Mouse (Mus musculus) forebrain, embryonic 15.5 days (tissue): Measurements from ENCODE around the gene 1500011B03Rik. TPM values are rescaled to one million over a fixed set of nuclear protein-coding genes. Genes with fewer than 3 reads are reported as not detected.
A peak's percentile ranks its signal among the peaks of the same experiment; 100 is the strongest.

Source experiments
- ATAC-seq: fragments of 200-750 bp; cut with Nextera tagmentation; replicated peaks from 2 replicates; pipeline ENCODE4 v1.8.0; 2017; ENCODE audit warnings: mild to moderate bottlenecking, moderate TSS enrichment, moderate library complexity
- H3K27ac ChIP-seq: fragments of 300-500 bp; sonication (generic); replicated peaks from 2 replicates; pipeline ENCODE4 v1.5.1; 2015; ENCODE audit warnings: mild to moderate bottlenecking, inconsistent platforms
- H3K27me3 ChIP-seq: fragments of 300-500 bp; sonication (generic); 2 replicates; pipeline ENCODE4 v1.6.1; 2015; ENCODE audit warnings: inconsistent platforms
- H3K36me3 ChIP-seq: fragments of 300-500 bp; sonication (generic); 2 replicates; pipeline ENCODE4 v1.6.1; 2015; ENCODE audit warnings: mild to moderate bottlenecking, inconsistent platforms
- H3K4me1 ChIP-seq: fragments of 300-500 bp; sonication (generic); 2 replicates; pipeline ENCODE4 v1.6.1; 2015; ENCODE audit warnings: inconsistent platforms
- H3K4me2 ChIP-seq: fragments of 300-500 bp; sonication (generic); replicated peaks from 2 replicates; pipeline ENCODE4 v1.6.1; 2015; ENCODE audit warnings: mild to moderate bottlenecking, inconsistent platforms
- H3K4me3 ChIP-seq: fragments of 300-500 bp; sonication (generic); 2 replicates; pipeline ENCODE4 v1.5.1; 2015; ENCODE audit warnings: mild to moderate bottlenecking, inconsistent platforms
- H3K9ac ChIP-seq: fragments of 300-500 bp; sonication (generic); replicated peaks from 2 replicates; pipeline ENCODE4 v1.6.1; 2015; ENCODE audit warnings: mild to moderate bottlenecking, inconsistent platforms
- H3K9me3 ChIP-seq: fragments of 300-500 bp; sonication (generic); 2 replicates; pipeline ENCODE4 v1.6.1; 2016; ENCODE audit warnings: inconsistent platforms
- WGBS: fragments of 180-500 bp; shearing (Covaris S2); methylation state at CpG from one replicate; pipeline ENCODE4 v1.1.7; 2015; ENCODE audit warnings: mixed read lengths; 5-methylcytosine and 5-hydroxymethylcytosine counted together
- polyA plus RNA-seq: library from polyadenylated mRNA; unstranded; fragments of >200 nt; fragmentation: Nextera tagmentation; extraction: Ambion mirVana; gene quantifications from 2 replicates; pipeline ENCODE4 v1.2.1, GENCODE M21; 2015

Gene 1500011B03Rik
- polyA plus RNA-seq, 1 experiment from 2014 or later: 218 TPM

DNA sequence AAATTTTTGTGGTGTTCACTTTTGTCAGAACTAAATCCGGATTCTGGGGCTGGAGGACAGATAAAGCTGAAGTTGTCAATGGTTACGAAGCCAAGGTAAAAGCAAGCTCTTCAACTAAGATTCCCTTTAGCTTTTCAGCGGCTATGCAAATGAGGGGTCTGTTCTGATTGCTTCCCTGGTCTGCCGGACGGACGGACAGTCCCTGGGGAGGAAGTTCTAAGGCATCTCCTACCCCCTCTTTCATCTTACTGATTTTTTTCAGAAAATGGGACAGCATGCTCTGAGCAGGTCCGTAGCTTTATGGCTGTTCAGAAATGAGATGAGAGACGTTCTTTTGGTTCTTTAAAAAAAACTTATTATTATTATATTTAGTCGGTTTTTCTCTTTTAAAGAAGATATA, 27.6 kb downstream of the 1500011B03Rik start:
- H3K4me3 ChIP-seq: no peak overlapping the region
- no peak overlapping the region; the same call in 1 of the 2 replicates for H3K27ac ChIP-seq
- H3K9me3 ChIP-seq: no peaks in the 10 kb centered on the region
- no peaks in the 10 kb centered on the region for H3K27me3 ChIP-seq
- peaks cover 23% of the 10 kb centered on the region for H3K4me1 ChIP-seq
- peaks cover 62% of the 10 kb centered on the region for H3K36me3 ChIP-seq
- WGBS: 63% methylated on average over 9 of the region's 9 CpGs
- H3K9ac ChIP-seq: 0 out of 2 replicates have a peak overlapping the region, but pooled peaks have one; percentile 3
- H3K4me2 ChIP-seq: no peak overlapping the region; the same call in 1 of the 2 replicates
- no peak for ATAC-seq

DNA sequence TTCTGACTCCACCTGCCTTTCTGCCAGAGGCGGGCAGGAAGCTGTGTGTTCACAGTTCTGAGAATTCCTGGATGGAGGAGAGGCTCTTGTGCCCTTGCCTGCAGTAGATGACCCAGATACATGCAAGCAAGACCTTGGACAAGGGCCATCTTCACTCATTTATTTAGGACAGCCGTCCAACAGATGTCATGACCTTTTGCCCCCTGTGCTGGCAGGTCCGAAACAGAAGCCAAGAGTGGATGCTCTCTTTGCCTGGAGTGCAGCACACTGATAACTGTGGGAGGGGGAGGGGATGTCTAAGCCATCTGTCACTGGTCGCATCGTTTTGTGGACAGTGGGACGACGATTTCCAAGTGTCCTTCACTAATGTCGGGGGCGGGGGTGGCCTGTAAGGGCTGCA, 28.0 kb downstream of the 1500011B03Rik start:
- no peaks in the 10 kb centered on the region for H3K27me3 ChIP-seq
- H3K4me3 ChIP-seq: no peak overlapping the region
- ATAC-seq: no peak
- no peaks in the 10 kb centered on the region for H3K9me3 ChIP-seq
- no peak overlapping the region for H3K4me2 ChIP-seq
- H3K9ac ChIP-seq: 0 out of 2 replicates have a peak overlapping the region, but pooled peaks have one; percentile 3
- H3K36me3 ChIP-seq: peaks cover 60% of the 10 kb centered on the region
- no peak overlapping the region; the same call in 1 of the 2 replicates for H3K27ac ChIP-seq
- WGBS: 72% methylated on average over 9 of the region's 9 CpGs
- peaks cover 23% of the 10 kb centered on the region for H3K4me1 ChIP-seq

DNA sequence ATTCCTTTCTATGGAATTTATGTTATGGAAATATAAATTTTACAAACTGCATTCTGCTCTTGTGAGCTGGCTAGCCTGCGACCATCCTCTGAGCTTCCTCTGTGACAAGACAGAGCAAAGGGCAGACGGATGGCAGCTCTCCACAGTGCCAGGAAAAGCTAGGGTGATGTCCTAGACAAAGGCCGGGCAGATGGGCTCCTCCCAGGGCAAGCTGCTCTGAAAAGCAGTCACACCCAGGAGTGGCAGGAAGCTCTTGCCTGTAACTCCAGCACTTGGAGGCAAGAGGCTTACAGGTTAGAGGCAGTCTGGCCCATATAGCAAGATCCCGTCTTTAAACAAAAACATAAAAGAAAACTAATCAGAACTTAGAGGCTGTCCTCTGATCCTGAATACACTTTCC, 28.7 kb downstream of the 1500011B03Rik start:
- Histone ChIP-seq H3K4me3 (no peak overlapping the region), H3K27me3 (no peaks in the 10 kb centered on the region), H3K4me1 (peaks cover 23% of the 10 kb centered on the region), H3K9ac (no peak overlapping the region), H3K4me2 (no peak overlapping the region), H3K27ac (no peak overlapping the region), H3K36me3 (peaks cover 54% of the 10 kb centered on the region), H3K9me3 (no peaks in the 10 kb centered on the region)
- 79% methylated on average over 4 of the region's 4 CpGs for WGBS
- ATAC-seq: no peak

DNA sequence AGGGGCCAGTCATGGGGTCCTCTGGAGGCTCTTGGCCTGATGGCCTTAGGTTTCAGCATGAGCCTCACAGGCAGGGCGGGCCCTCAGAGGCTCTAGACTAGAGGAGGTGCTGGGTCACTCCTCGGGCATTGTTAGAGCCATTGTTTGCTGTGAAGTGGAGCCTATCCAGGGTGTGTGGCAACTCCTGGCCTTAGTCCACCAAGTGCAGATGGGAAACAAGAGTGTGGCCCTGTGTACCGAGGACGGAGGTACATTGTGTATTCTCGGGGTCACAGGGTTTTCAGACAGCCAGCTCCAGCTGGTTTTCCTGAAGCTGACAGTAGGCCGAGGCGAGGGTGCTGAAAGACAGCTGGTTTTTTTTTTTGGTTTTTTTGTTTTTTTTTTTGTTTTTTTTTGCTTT, 30.0 kb downstream of the 1500011B03Rik start:
- no peak for ATAC-seq
- Histone ChIP-seq H3K4me1 (peaks cover 23% of the 10 kb centered on the region), H3K27me3 (no peaks in the 10 kb centered on the region), H3K27ac (no peak overlapping the region), H3K4me2 (no peak overlapping the region), H3K9ac (no peak overlapping the region), H3K9me3 (no peaks in the 10 kb centered on the region), H3K4me3 (no peak overlapping the region), H3K36me3 (peaks cover 52% of the 10 kb centered on the region)
- 79% methylated on average over 7 of the region's 7 CpGs for WGBS

DNA sequence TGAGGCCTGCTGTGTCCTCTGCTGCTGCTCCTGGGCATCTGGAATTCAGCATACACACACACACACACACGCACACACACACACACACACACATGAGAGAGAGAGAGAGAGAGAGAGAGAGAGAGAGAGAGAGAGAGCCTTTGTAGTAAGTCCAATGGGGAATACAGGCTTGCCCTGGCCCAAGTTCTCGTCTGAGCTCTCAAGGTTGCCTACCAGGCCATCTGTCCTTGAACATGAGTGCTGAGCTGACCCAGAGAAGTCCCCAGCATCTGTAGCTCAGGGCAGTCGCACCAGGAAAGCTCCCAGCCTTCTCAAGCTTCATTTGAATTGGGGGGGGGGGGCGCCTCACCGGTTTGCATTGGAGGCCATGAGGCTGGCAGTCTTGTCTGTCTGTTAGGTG, 38.1 kb downstream of the 1500011B03Rik start:
- no peak overlapping the region for H3K27ac ChIP-seq
- H3K4me1 ChIP-seq: no peaks in the 10 kb centered on the region; the same call in none of the 2 replicates
- no peak overlapping the region for H3K9ac ChIP-seq
- H3K27me3 ChIP-seq: no peaks in the 10 kb centered on the region
- WGBS: 73% methylated on average over 5 of the region's 5 CpGs
- no peak for ATAC-seq
- H3K36me3 ChIP-seq: peaks cover 18% of the 10 kb centered on the region; the same call in 1 of the 2 replicates
- no peaks in the 10 kb centered on the region for H3K9me3 ChIP-seq
- H3K4me3 ChIP-seq: no peak overlapping the region
- no peak overlapping the region for H3K4me2 ChIP-seq

DNA sequence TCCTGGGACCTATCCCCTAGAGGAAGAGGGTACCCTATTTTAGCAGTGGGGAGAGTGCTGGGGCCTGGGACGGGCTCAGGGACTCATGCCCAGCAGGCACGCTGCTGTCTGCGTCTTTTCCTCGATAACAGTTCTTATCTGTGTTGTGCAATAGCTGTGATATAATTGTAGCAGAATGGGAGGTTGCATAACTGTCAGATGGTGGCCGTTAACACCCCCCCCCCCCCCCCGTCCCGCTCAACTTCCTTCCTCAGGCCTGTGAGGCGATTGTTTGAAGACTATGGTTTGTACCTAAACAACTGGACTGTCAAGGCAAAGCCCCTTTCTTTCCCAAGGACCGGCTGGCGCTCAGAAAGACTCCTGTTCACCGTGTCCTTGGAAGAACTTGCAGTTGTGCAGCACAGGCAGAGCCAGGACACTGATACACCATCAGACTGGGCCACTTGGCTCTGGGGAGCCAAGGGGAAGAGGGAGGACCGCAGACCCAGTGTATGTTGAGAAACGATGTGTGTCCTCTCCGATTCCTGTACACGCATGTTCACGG, 38.6 kb downstream of the 1500011B03Rik start:
- H3K9ac ChIP-seq: no peak overlapping the region
- H3K27me3 ChIP-seq: no peaks in the 10 kb centered on the region
- H3K36me3 ChIP-seq: peaks cover 18% of the 10 kb centered on the region; the same call in 1 of the 2 replicates
- H3K4me1 ChIP-seq: no peaks in the 10 kb centered on the region; the same call in none of the 2 replicates
- WGBS: 87% methylated on average over 16 of the region's 16 CpGs
- no peak overlapping the region for H3K4me2 ChIP-seq
- H3K4me3 ChIP-seq: no peak overlapping the region
- no peak overlapping the region for H3K27ac ChIP-seq
- no peaks in the 10 kb centered on the region for H3K9me3 ChIP-seq
- no peak for ATAC-seq

DNA sequence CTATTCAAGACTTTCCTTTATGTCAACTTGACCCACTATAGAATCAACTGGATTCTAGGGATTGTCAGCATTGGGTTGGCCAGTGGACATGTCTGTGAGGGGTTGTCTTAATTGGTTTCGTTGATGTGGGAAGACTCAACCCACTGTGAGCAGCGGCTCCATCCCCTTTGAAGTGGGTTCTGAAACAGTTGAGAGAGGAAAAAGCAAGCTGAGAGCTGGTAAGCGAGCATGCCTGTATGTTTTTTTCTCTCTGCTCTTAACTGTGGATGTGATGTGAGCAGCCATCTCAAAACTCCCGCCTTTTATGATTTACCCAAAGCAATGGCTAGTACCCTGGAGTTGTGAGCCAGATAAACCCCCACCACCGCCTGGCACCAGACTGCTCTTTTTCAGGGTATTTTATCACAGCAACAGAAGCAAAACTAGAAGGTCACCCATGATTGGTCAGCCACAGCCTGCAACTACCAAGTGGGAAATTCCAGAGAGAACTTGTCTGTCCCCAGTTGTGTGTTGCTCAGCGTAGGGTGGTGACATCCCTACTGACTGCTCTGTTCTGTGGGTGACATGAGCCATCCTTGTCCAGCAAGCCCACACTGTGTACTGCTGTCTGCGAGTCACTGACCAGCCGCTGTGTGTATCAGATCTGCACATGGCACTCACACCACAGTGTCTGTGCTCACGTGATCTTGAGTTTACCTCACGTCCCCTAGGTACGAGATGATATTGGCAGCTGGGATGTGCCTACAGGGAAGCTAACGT, 39.7 kb downstream of the 1500011B03Rik start:
- Histone ChIP-seq H3K4me2 (no peak overlapping the region), H3K27ac (no peak overlapping the region), H3K36me3 (peaks cover 12% of the 10 kb centered on the region; the same call in 1 of the 2 replicates), H3K4me1 (no peaks in the 10 kb centered on the region; the same call in none of the 2 replicates), H3K9ac (no peak overlapping the region), H3K9me3 (no peaks in the 10 kb centered on the region), H3K27me3 (no peaks in the 10 kb centered on the region), H3K4me3 (no peak overlapping the region)
- 82% methylated on average over 12 of the region's 12 CpGs for WGBS
- no peak for ATAC-seq

DNA sequence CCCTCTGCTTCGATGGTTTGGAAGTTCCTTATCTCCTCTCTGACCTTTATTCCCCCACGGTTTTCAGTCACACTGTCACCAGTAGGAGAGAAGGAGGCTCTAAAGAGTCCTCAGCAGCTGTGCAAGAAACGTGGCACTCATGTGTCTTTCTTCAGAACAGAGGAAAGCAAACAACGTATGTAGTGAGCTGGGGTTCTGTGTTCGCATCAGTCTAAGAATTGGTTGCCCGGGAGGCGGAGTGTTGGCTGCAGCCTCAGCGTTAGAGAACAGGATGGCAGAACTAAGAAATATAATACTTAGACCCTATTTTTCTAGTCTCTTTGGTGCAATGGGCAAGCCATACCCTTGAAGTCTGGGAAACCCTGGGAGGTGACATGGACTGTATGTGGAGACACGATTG, 40.3 kb downstream of the 1500011B03Rik start:
- H3K4me2 ChIP-seq: no peak overlapping the region
- 89% methylated on average over 9 of the region's 9 CpGs for WGBS
- H3K27me3 ChIP-seq: no peaks in the 10 kb centered on the region
- no peak for ATAC-seq
- H3K9ac ChIP-seq: no peak overlapping the region
- H3K27ac ChIP-seq: no peak overlapping the region
- H3K36me3 ChIP-seq: peaks cover 8% of the 10 kb centered on the region; the same call in 1 of the 2 replicates
- H3K9me3 ChIP-seq: no peaks in the 10 kb centered on the region
- peaks cover under 1% of the 10 kb centered on the region for H3K4me1 ChIP-seq
- H3K4me3 ChIP-seq: no peak overlapping the region

DNA sequence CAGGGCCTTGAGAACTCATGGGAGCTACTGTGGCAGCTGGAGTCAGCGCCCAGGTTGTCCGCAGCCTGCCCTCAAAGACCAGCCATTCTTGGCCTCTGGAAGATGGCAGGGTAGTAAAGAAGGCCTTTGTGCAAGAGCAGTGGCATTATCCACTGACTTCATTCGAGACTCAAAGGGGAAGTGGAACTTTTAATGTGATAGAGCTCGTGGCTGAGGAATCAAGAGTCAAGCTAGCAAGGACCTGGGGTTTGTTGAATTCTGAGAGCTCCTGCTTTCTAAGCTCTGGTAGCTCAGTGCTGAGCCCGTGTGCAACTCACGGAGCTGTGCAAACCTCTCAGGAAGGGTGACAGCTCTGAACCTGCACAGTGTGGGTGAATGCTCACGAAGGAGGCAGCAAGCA, 42.4 kb downstream of the 1500011B03Rik start:
- WGBS: 85% methylated on average over 7 of the region's 7 CpGs
- Histone ChIP-seq H3K27me3 (no peaks in the 10 kb centered on the region), H3K9ac (no peak overlapping the region), H3K4me3 (no peak overlapping the region), H3K4me2 (no peak overlapping the region), H3K27ac (no peak overlapping the region), H3K4me1 (peaks cover 17% of the 10 kb centered on the region), H3K36me3 (peaks cover under 1% of the 10 kb centered on the region; the same call in 1 of the 2 replicates), H3K9me3 (no peaks in the 10 kb centered on the region)
- ATAC-seq: no peak

DNA sequence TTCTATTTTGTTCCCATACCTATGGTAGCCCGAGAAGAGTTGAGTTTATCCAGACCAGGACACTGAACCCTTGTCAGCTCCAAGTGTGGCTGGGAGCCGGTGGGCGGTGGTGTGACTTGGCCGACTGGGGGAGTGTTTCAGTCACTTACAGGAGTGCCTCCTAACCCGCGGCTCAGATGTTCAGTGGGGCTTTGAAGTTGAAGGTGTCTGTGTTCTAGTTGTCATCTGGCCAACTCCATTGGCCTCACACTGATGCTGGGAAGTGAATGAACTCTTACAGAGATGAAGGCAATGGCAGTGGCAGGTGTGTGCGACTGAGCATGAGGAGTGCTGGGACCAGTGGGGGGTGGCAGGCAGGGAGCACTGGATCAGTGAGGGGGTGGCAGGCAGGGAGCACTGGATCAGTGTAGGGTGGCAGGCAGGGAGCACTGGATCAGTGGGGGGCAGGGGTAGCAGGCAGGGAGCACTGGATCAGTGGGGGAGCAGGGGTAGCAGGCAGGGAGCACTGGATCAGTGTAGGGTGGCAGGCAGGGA, 43.2 kb downstream of the 1500011B03Rik start:
- H3K4me2 ChIP-seq: no peak overlapping the region

DNA sequence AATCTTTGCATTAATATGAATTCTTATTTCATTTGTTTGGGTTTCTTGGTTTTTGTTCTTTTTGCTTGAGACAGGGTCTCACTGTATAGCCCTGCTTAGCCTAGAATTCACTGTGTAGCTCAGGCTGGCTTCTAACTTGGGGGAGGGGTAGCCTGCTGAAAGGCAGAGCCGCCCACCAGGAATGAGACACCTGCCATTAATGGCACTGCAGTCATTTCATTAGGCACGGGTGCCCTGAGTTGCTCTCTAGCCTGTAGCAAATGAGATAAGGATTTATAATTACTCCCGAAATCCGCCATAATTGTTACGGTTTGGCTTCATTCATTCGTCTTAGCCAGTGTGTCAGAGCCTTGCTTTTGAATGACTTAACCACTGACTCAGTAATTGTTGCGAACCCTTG, 47.1 kb downstream of the 1500011B03Rik start:
- Histone ChIP-seq H3K27me3 (no peaks in the 10 kb centered on the region), H3K9me3 (no peaks in the 10 kb centered on the region), H3K4me1 (peaks cover 41% of the 10 kb centered on the region), H3K4me2 (peak overlapping the region; percentile 71), H3K4me3 (peak overlapping the region; percentile 76), H3K36me3 (no peaks in the 10 kb centered on the region), H3K9ac (peak overlapping the region; percentile 95), H3K27ac (no peak overlapping the region)
- ATAC-seq: no peak
- WGBS: 40% methylated on average over 7 of the region's 7 CpGs

More for the DNA sequence above, 43.2 kb downstream of the 1500011B03Rik start:
- Histone ChIP-seq H3K9ac (no peak overlapping the region), H3K36me3 (no peaks in the 10 kb centered on the region), H3K4me1 (peaks cover 24% of the 10 kb centered on the region), H3K27ac (no peak overlapping the region), H3K4me3 (no peak overlapping the region), H3K9me3 (no peaks in the 10 kb centered on the region), H3K27me3 (no peaks in the 10 kb centered on the region)
- ATAC-seq: no peak
- WGBS: 80% methylated on average over 7 of the region's 7 CpGs
